Mouse (Mus musculus) stomach, postnatal 0 days (tissue): ENCODE measurements around the gene Snap25. TPM values are rescaled to one million over a fixed set of nuclear protein-coding genes. Genes with fewer than 3 reads are reported as not detected.

Experiments
- ATAC-seq: fragments of 200-750 bp; cut with Nextera tagmentation; 2 replicates; pipeline ENCODE4 v1.8.0; 2017; ENCODE audit not compliant: low FRiP score, low TSS enrichment
- DNase-seq: peaks from one replicate; pipeline ENCODE4 v3.0.0-alpha.2; 2016; ENCODE audit warnings: low spot score
- H3K27ac ChIP-seq: fragments of 300-500 bp; sonication (generic); replicated peaks from 2 replicates; pipeline ENCODE4 v1.5.1; 2014; ENCODE audit warnings: mild to moderate bottlenecking, control low read depth
- H3K27me3 ChIP-seq: fragments of 300-500 bp; sonication (generic); 2 replicates; pipeline ENCODE4 v1.6.1; 2014; ENCODE audit warnings: low read length; ENCODE audit not compliant: control insufficient read depth, insufficient read depth
- H3K36me3 ChIP-seq: fragments of 300-500 bp; sonication (generic); 2 replicates; pipeline ENCODE4 v1.6.1; 2014; ENCODE audit warnings: low read length, mixed read lengths; ENCODE audit not compliant: control insufficient read depth, insufficient read depth
- H3K4me1 ChIP-seq: fragments of 300-500 bp; sonication (generic); replicated peaks from 2 replicates; pipeline ENCODE4 v1.6.1; 2014; ENCODE audit warnings: antibody characterized with exemption; ENCODE audit not compliant: control insufficient read depth, insufficient read depth
- H3K4me2 ChIP-seq: fragments of 300-500 bp; sonication (generic); replicated peaks from 2 replicates; pipeline ENCODE4 v1.6.1; 2014; ENCODE audit warnings: low read depth, mild to moderate bottlenecking, control low read depth, moderate library complexity
- H3K4me3 ChIP-seq: fragments of 300-500 bp; sonication (generic); 2 replicates; pipeline ENCODE4 v1.5.1; 2014; ENCODE audit warnings: low read depth, low read length, control low read depth
- H3K9ac ChIP-seq: fragments of 300-500 bp; sonication (generic); 2 replicates; pipeline ENCODE4 v1.6.1; 2014; ENCODE audit warnings: mild to moderate bottlenecking, low read length, control low read depth, mixed read lengths
- H3K9me3 ChIP-seq: fragments of 300-500 bp; sonication (generic); 2 replicates; pipeline ENCODE4 v1.6.1; 2016; ENCODE audit warnings: low read length; ENCODE audit not compliant: control insufficient read depth
- CTCF ChIP-seq: IDR thresholded peaks from 2 replicates; pipeline ENCODE4 v1.5.1; 2016; ENCODE audit warnings: antibody characterized with exemption, low read depth, mild to moderate bottlenecking, moderate library complexity
- EP300 ChIP-seq: optimal IDR thresholded peaks from 2 replicates; pipeline ENCODE3; 2016; ENCODE audit warnings: antibody characterized with exemption
- WGBS: fragments of 180-500 bp; shearing (Covaris S2); extraction: QIAGEN DNeasy Blood & Tissue Kit; methylation state at CpG from one replicate; pipeline ENCODE4 v1.1.7; 2014; 5-methylcytosine and 5-hydroxymethylcytosine counted together
- polyA plus RNA-seq: library from polyadenylated mRNA; unstranded; fragments of >200 nt; fragmentation: Nextera tagmentation; extraction: Ambion mirVana; gene quantifications from 2 replicates; pipeline ENCODE4 v1.2.1, GENCODE M21; 2015

Gene Snap25
- polyA plus RNA-seq, 1 experiment from 2014 or later = 8.5 TPM

DNA sequence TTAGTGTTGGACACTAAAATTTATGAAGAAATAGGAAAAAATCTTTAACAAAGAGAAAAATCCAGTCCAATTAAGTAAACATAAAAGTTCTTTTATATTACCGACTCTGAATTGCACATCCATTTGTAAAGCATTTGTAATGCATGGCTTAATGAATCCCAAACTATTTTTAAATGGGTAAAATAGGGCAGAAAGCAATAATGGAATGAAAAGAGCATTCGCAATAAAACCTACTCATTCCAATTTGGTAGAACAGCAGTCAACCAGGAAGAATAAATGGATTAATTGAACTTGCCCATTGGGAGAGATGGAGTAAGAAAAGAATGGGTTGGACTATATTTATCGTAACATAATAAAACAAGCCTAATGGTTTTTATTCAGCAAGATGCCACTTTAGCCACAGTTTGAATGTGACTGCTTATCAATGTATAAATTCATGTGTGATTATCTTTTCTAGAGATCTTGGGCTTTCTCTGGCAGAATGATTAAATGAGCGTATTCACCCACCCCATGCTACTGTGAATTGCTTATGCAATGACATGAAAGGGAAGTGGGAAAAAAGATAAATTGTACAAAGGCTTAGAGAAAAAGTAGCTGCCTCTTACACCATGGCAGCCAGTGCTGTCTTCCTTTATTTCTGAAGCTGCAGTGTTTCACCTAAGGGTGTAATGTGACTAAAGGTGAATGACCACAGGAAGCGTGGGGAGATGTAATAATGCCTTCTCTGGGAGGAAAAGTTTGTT lies 45.7 kb downstream of the Snap25 start:
- no peak for DNase-seq
- WGBS = 80% methylated on average over 5 of the region's 5 CpGs
- Histone ChIP-seq H3K27ac (no peak overlapping the region), H3K9ac (no peak overlapping the region), H3K36me3 (no peaks in the 10 kb centered on the region), H3K27me3 (no peaks in the 10 kb centered on the region), H3K4me3 (no peak overlapping the region), H3K4me1 (no peaks in the 10 kb centered on the region), H3K9me3 (no peaks in the 10 kb centered on the region), H3K4me2 (no peak overlapping the region)
- ATAC-seq = no peak
- no peak for TF ChIP-seq EP300
- no peak for TF ChIP-seq CTCF

GRCm38 (mm10) chr2:136778156-136778555 lies 64.9 kb downstream of the Snap25 start:
- Histone ChIP-seq H3K36me3 (no peaks in the 10 kb centered on the region), H3K9ac (no peak overlapping the region), H3K4me2 (no peak overlapping the region), H3K27ac (no peak overlapping the region), H3K27me3 (no peaks in the 10 kb centered on the region), H3K9me3 (no peaks in the 10 kb centered on the region), H3K4me1 (no peaks in the 10 kb centered on the region), H3K4me3 (no peak overlapping the region)
- no peak for TF ChIP-seq EP300
- TF ChIP-seq CTCF = no peak
- no peak for ATAC-seq
- no peak for DNase-seq
- WGBS = 49% methylated on average over 2 of the region's 2 CpGs

DNA sequence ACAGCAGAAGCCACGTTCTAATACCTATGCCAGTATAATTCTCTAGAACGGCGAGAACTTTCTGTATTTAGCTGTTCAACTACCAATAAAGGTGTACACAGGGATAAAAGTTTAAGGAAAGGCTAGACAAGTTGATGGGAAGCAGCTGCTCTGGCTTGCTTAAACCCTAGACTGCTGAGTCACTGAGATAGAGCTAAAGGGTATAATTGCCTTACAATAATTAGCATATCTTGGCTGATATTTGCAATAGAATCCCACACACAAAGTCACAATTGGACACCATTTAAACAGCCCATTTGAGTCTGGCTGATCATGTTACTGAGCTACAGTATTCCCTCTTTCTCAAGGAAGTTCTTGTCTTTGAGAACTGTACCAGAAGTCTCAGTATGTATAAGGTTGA lies 65.4 kb downstream of the Snap25 start:
- no peak overlapping the region for H3K4me3 ChIP-seq
- no peak for DNase-seq
- no peaks in the 10 kb centered on the region for H3K4me1 ChIP-seq
- no peak for TF ChIP-seq CTCF
- TF ChIP-seq EP300 = no peak
- H3K27ac ChIP-seq = no peak overlapping the region
- 60% methylated on average over 3 of the region's 3 CpGs for WGBS
- ATAC-seq = no peak
- no peaks in the 10 kb centered on the region for H3K36me3 ChIP-seq
- H3K9me3 ChIP-seq = no peaks in the 10 kb centered on the region
- H3K27me3 ChIP-seq = no peaks in the 10 kb centered on the region
- no peak overlapping the region for H3K4me2 ChIP-seq
- no peak overlapping the region for H3K9ac ChIP-seq

GRCm38 (mm10) chr2:136780268-136780667 lies 67.0 kb downstream of the Snap25 start:
- no peaks in the 10 kb centered on the region for H3K4me1 ChIP-seq
- H3K9me3 ChIP-seq = no peaks in the 10 kb centered on the region
- no peak overlapping the region for H3K4me3 ChIP-seq
- H3K36me3 ChIP-seq = no peaks in the 10 kb centered on the region
- H3K4me2 ChIP-seq = no peak overlapping the region
- H3K27me3 ChIP-seq = no peaks in the 10 kb centered on the region
- H3K27ac ChIP-seq = no peak overlapping the region
- no peak for ATAC-seq
- DNase-seq = no peak
- H3K9ac ChIP-seq = no peak overlapping the region
- no peak for TF ChIP-seq CTCF
- TF ChIP-seq EP300 = no peak

DNA sequence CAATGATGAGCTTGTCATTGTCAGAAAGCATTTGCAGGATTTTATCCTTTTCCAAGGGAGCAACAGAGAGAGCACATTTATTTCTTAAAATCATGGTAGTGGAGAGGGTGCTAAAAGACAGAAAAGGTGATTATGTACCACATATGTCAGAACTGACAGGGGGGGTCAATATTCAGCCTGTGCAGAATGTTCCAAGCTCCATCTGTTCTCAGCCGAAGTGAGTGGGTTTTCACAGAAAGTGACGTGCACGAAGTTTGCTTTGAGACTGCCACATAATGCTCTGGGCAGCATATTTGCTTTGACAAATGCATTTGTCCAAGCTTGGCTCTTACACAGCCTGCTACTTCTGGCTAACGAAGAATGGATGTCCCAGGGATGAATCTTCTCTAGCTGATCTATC lies 71.1 kb downstream of the Snap25 start:
- no peaks in the 10 kb centered on the region for H3K36me3 ChIP-seq
- no peaks in the 10 kb centered on the region for H3K9me3 ChIP-seq
- ATAC-seq (no peak), DNase-seq (no peak)
- no peaks in the 10 kb centered on the region for H3K4me1 ChIP-seq
- TF ChIP-seq EP300 (no peak), CTCF (no peak)
- H3K27ac ChIP-seq = no peak overlapping the region
- no peaks in the 10 kb centered on the region for H3K27me3 ChIP-seq
- no peak overlapping the region for H3K9ac ChIP-seq
- no peak overlapping the region for H3K4me2 ChIP-seq
- no peak overlapping the region for H3K4me3 ChIP-seq
- 69% methylated on average over 4 of the region's 4 CpGs for WGBS

- 58% methylated on average over 4 of the region's 4 CpGs for WGBS
- Histone ChIP-seq H3K4me1 (no peaks in the 10 kb centered on the region), H3K4me3 (no peak overlapping the region), H3K9me3 (no peaks in the 10 kb centered on the region), H3K36me3 (no peaks in the 10 kb centered on the region), H3K27me3 (no peaks in the 10 kb centered on the region), H3K4me2 (no peak overlapping the region), H3K9ac (no peak overlapping the region), H3K27ac (no peak overlapping the region)
- no peak for DNase-seq
- TF ChIP-seq EP300 (no peak), CTCF (no peak)
- no peak for ATAC-seq
Observed at GRCm38 (mm10) chr2:136788379-136788778, 75.1 kb downstream of the Snap25 start.
